Mouse (Mus musculus) olfactory bulb, adult 2 months (tissue): Measurements from ENCODE around the gene Chmp1a.

Experiments used
- CTCF ChIP-seq: fragments of 200-500 bp; IDR thresholded peaks from 2 replicates; pipeline ENCODE4 v1.5.1; 2012; ENCODE audit warnings: low read depth, mild to moderate bottlenecking, low read length, moderate library complexity; ENCODE audit not compliant: insufficient read depth
- POLR2A ChIP-seq: fragments of 200-500 bp; IDR thresholded peaks from 2 replicates; pipeline ENCODE4 v1.6.1; 2012; ENCODE audit warnings: mild to moderate bottlenecking, low read depth, low read length, moderate library complexity; ENCODE audit not compliant: insufficient read depth

GRCm38 (mm10) chr8:123234918-123235519 lies 22.5 kb upstream of the Chmp1a start:
- no peak for TF ChIP-seq CTCF
- no peak for TF ChIP-seq POLR2A
